Mouse (Mus musculus) embryo, embryonic 11.5 days (tissue): ENCODE results near the gene U2af2.
"Not testable (repeated sequence)": the region's sequence is repeated elsewhere in the genome, so short reads cannot be mapped to it uniquely, and the experiment has no call there.

ENCODE experiments used
- DNase-seq: peaks from one replicate; pipeline ENCODE4 v3.0.0-alpha.2; 2012; ENCODE audit warnings: low read depth, low spot score

The U2af2 gene

DNA sequence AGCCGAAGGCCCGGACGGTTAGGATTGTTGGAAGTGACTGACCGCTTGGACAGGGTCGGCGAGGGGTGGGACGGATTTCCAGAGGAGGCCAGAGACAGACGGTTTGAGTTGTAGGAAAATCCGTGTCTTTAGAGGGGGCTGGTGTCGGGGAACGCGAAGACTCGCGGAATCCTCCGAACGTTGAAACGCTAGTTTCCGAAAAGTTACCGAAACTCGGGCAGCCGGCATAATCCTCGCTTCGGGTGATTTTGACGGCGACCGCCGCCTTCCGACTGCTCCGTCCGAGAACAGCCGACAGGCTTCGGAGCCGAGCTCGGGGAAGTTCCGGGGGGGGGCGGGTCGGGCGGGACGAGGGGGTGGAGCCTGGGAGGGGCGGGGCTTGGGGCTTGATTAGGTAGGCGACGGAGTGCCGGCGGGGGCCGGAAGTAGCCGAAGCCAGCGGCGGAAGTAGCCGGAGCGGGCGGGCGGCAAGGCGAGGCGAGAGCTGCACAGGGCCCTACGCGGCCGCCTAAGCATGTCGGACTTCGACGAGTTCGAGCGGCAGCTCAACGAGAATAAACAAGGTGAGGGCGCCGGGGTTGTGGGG is at the start of gene U2af2:
Gene U2af2 (plus strand): TSS at position 370 of the 586 bp plus-strand sequence.
- peak; percentile 75 for DNase-seq

DNA sequence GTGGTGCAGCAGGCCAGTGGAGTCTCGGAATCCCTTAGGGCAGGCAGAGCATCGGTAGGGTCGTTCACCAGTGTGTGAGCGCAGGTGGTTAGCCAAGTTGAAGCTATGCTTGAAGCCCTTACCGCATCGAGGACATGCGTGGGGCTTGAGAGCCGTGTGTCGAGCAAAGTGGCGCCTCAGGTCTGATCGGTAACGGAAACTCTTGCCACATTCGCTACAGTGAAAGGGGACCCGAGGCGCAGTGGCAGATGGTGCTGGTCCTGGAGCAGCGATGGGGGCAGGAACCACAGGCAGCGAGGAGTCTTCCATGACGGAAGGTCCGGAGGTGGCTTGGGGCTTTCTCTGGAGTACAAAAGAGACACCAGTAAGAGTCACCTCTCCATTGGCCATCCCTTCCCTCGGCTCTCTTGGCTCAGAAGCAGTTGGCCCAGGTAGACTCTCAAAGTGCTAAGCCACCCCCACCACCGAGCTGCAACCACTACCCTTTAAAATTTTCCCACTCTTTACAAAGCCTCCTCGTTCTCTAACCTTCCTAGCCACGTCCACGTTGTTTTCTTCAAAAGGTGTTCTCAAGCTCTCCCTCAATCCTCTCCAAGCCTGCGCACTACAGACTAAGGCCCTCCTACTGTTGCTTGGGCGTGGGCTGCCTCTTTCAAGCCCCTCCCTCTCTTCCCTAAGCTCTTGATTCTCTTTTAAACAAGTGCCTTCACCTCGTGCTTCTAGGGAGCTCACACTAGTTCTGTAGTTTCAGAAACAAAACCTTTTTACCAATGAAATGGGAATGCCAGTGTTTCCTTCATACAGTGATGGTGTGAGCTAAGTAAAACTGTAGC is 49.0 kb upstream of the U2af2 start:
- no peak for DNase-seq

DNA sequence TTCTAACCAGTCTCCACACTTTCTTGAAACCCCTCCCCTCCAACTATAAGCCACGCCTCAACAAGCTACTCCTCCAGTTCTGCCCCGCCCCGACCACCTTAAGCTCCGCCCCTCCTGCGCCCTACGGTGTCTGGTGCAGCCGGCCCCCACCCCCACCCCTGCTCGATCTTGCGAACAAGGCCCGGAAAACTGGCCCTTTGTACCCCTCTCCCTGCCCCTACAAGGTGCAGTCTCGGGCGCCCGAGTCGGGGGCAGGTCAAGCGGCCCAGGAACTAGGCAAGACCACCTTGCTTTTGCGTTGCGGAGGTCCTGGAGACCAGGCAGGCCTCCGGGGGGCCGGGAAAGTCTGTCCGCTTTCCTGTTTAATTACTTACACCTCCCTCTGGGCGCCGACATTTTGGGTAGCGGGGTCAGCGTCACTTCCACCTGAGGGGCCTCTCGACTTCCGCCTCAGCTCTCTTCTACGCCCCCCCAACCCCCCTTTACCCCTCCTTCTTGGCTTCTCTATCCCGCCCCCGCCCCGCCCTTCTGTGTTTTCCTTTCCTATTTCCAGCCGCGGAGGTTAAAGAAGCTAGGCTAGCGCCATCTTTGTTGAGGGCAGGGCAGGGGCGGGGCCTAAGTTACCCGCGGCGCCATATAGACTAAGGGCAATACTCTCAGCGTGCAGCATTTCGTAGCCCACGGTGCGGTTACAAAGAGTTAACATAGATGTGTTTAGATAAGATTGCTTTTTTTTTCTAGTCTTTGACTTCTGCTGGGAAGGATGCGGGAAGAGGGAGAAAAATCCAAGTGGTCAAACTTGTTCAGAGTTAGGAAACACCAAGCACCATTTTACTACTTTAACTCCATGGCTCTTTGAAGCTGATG is 47.5 kb upstream of the U2af2 start, which contains the start of the genes Zfp524 and Fiz1:
Gene Zfp524 (plus strand): TSS at position 165 of the 867 bp plus-strand sequence.
Gene Fiz1 (minus strand): TSS at position 447 of the 867 bp plus-strand sequence.
- DNase-seq, result peak; percentile 98

DNA sequence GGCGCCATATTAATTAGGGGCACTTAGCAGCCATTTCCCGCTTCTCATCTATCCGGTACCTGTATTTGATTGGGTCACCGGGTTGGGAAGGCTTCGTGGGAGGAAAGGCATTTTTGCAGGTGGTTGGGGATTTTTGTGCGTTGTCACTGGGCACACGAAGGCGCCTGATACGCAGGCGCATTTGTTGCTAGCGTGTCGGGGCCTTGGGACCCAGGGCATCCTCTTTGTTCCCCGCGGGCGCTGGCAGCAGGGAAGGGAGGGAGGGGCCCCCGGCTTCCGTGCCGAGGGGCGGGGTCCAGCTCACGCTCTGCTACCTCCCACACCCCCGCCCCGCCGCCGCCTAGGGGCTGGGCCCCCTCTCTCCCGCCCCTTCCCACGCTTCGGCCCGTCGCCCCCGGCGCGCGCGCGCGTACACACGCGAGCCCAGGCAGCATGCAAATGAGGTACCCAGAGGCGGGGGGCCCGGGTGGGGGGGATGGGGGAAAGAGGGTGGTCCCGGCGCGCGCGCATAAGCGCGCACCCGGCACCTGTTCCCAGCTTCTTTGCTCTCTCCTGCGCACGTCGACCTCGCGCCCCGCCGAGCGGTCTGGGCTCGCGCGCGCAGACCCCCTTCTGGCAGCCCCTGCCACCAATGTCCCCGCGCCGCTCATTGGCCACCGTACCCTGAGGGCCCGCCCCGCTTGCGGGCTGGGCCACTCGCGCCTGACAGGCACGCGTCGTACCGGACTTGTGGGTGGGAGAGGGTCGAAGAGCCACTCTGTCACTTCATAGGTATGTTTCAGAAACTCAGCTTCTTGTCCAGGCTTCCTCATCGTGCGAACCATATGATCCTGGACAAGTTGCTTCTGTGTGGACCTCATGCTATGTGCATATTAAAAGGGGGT is 46.6 kb upstream of the U2af2 start, which contains the start of gene Gm44973:
Gene Gm44973 (plus strand): TSS at position 379 of the 884 bp plus-strand sequence.
- DNase-seq, result peak; percentile 94

DNA sequence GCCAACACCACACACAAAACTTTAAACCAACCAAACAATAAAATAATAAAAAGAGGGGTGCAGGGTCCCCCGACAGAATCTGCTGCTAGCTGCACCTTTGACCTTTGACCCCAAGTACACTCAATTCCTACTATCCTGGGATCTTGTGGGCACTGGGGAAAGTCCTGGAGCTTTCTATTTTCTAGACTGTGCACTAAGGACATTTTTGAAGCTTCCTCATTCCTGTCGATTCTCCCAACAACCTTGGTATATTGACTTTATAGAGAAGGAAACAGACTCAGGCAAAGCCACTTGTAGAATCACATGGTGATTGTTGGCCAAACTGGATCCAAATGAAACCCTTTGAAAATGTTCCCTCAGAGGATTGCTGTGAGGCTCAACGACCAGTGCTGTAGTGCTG is 45.9 kb upstream of the U2af2 start:
- DNase-seq, result no peak

DNA sequence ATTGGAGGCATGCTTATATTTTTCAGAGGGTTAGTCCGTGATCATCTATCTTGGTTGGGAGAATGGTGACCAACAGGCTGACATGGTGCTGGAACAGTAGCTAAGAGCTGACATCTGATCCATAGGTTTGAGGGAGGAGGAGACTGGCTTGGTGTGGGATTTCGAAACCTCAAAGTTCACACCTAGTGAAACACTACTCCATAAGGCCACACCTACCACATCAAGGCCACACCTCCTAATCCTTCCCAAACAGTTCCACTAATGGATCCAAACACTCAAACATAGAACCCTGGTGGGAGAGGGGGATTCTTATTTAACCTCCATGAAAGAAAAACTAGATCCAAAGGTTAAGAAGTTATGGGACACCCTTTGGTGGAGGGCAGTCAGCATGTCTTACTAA is 45.0 kb upstream of the U2af2 start:
- DNase-seq, result no peak

DNA sequence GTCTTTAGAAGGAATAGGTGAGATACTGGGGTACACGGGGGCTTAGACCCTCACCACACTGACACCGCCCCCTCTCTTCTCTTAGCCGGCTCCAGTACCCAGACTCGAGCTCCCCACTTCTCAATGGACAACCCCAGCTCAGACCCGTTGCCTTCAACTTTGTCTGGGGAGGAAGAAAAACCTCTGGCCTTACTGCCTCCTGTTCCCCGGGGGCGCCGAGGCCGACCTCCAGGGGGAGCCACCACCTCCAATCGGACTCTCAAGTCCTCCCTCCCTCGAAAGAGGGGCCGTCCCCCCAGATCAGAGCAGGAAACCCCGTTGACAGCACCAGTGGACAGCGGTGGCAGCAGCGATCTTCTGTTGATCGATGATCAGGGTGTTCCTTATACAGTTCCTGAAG is 44.6 kb upstream of the U2af2 start:
- no peak for DNase-seq

DNA sequence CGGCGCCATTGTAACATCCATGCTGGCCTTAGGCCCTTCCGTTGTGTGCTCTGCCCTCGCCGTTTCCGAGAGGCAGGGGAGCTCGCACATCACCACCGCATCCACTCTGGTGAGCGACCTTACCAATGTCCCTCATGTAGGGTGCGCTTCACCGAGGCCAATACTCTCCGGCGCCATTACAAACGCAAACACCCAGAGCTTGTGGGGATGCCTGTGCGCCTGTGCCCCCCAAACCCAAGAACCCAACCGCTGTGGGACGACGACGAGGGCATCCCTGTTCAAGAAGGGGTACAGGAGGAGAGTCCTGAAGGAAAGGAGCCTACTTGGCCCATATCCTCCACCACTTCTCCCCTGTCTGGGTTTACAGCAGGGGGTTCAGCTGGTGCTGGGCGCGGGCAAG is 44.0 kb upstream of the U2af2 start:
- no peak for DNase-seq

DNA sequence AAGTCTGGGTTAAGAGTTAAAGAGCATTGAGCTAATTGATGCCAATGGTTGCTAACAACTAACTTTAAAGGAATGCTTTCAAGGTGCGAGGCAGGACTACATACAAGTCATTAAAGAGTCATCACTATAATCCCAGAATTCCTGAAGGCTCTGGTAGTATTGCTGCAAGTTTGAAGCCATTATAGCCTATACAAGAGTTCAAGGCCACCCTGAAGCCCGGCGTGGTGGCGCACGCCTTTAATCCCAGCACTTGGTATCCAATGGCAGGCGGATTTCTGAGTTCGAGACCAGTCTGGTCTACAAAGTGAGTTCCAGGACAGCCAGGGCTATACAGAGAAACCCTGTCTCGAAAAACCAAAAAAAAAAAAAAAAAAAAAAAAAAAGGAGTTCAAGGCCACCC is 42.4 kb upstream of the U2af2 start:
- DNase-seq, result not testable (repeated sequence)

DNA sequence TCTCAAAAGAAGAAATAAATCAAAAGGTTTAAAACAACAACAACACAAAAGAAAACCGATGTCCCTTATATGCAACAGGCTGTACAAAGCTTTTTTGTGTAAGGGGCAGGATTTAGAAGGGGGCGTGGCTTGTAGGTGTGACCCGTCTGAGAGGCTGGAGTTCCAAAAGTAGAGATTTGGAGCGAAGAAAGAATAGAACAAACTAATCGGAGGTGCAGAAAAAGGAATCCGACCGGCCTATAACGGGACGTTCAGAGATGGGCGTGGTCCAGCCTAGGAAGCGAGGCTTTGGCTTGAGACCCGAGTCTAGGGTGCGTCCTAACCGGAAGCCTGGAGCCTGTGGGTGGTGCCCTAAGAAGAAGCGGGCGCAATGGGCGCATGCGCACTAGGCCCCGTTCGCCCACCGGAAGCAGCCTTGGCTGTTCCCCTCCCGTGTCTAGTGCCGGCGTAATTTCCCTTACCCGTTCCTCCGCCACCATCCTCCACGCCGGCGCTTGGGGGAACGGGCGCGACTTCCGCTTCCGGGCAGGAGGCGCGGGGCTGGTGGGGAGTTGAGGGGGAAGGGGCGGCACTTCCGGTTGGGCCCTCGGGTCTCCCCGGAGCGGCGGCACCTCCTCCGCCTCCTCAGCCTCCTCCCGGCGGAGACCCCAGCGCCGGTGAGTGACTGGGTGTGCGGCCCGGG is 41.8 kb upstream of the U2af2 start, which contains the start of the genes Zfp865 and Ccdc106:
Gene Zfp865 (plus strand): TSS at position 377 of the 682 bp plus-strand sequence.
Gene Ccdc106 (plus strand): TSS at position 554 of the 682 bp plus-strand sequence.
- DNase-seq, result peak; percentile 97

DNA sequence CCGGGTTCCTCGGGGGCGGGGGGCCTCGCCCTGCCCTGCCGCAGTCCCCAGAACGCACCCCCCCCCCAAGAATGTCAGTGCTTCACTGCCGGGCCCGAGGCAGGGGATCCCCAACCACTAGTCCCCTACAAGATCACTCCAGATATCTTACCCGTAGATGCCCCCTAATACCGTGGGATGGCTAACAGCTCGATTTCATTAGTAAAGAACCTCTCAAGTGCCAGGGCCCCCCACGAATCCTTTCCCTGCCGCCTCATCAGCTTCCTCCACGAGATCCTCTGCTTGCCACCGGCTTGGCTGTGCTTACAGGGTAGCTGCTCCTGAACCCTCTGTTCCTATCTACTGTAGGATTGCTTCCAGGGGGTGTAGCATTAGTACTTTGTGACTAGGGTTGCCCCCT is 41.3 kb upstream of the U2af2 start:
- peak; percentile 11 for DNase-seq

DNA sequence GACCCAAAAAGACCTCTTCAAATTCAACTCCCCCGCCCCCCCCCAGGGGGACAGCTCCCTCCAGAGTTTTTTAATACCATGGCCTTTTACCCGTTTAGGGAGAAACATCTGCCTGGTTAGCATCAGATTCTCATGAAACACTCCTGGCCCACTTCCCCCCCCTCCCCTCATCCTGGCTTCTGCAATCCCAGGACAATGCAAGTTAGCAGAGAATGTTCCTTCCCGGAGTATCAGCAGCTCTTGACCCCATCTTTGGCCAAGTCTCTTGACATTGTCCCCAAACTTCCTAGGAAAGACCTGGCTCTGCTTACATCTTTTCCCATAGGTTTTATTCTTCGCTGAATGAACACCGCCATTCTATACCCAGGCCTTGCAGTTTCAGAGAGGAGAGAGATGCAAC is 40.7 kb upstream of the U2af2 start:
- DNase-seq, result no peak

DNA sequence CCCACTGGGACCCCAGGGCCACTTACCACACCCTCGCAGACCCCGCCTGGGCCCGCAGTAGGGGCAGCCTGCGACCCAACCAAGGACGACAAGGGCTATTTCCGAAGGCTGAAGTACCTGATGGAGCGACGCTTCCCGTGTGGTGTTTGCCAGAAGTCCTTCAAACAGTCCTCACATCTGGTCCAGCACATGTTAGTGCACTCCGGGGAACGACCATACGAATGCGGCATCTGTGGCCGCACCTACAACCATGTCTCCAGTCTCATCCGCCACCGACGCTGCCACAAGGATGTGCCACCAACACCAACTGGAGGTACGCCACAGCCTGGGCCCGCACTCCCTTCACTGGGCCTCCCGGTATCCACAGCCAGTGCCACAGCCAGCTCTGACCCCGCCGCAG is 32.4 kb upstream of the U2af2 start:
- no peak for DNase-seq

DNA sequence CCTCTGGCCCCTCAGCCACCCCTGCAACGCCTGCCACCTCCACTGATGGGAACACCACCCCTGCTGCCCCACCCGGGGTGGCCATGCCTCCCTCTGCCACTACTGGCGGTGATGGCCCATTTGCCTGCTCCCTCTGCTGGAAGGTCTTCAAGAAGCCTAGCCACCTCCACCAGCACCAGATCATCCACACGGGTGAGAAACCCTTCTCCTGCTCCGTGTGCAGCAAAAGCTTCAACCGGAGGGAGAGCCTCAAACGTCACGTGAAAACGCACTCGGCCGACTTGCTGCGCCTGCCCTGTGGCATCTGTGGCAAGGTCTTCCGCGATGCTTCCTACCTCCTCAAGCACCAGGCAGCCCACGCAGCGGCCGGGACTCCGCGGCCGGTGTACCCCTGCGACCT is 32.0 kb upstream of the U2af2 start:
- no peak for DNase-seq

DNA sequence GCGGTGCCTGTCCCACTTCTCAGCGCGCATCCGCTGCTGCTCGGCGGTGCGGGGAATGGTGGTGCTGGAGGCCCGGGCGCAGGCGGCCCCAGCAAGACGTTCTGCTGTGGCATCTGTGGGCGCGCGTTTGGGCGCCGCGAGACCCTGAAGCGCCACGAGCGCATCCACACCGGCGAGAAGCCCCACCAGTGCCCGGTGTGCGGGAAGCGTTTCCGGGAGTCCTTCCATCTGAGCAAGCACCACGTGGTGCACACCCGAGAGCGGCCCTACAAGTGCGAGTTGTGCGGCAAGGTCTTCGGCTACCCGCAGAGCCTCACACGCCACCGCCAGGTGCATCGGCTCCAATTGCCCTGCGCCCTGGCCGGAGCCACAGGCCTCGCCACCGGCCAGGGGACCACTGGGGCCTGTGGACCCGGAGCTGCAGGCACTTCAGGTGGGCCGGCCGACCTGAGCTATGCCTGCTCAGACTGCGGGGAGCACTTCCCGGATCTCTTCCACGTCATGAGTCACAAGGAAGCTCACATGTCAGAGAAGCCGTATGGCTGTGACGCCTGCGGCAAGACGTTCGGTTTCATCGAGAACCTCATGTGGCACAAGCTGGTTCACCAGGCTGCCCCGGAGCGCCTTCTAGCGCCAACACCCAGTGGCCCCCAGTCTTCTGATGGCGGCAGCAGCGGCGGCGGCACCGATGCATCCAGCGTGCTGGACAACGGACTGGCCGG is 31.2 kb upstream of the U2af2 start:
- DNase-seq, result no peak

DNA sequence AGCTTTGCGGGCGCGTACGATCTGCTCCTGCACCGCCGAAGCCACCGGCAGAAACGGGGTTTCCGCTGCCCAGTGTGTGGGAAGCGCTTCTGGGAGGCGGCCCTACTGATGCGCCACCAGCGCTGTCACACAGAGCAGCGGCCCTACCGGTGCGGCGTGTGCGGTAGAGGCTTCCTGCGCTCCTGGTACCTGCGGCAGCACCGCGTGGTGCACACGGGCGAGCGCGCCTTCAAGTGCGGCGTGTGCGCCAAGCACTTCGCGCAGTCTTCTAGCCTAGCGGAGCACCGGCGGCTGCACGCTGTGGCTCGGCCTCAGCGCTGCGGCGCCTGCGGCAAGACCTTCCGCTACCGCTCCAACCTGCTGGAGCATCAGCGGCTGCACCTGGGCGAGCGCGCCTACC is 30.4 kb upstream of the U2af2 start:
- DNase-seq, result no peak

DNA sequence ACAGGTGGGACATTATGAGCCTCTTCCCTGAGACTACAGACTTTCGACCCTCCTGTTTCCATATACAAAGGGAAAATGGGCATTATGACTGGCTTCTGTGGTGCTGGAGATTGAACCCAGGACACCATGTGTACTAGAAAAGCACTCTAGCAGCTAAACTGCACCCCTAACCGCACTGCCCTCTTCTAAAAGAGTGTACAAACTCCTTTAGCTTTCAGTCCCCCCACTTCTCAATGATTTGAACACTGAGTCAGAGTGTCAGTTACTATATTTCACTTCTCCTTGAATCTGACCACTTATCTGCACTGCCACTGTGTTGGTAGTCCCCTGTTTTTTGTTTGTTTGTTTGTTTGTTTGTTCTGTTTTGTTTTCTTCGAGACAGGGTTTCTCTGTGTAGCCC is 28.1 kb upstream of the U2af2 start, which contains the start of gene 4632433K11Rik:
Gene 4632433K11Rik (plus strand): TSS at position 301 of the 400 bp plus-strand sequence.
- no peak for DNase-seq

DNA sequence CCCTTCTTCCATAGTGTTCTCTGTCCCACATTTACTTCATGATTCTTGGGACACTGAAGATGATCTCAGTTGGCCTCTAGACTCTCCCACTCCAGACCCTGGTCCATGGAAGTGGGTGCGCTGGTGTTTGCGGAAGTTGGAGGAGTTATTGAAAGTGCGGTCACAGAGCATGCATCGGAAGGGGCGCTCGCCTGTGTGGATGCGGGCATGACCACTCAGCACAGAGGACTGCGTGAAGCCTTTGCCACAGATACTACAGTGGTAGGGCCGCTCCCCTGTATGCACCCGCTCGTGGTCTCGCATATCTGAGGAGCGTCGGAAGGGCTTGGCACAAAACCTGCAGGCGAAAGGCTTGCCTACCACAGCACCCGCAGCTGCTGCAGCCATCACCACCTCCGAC is 26.3 kb upstream of the U2af2 start:
- DNase-seq, result no peak

DNA sequence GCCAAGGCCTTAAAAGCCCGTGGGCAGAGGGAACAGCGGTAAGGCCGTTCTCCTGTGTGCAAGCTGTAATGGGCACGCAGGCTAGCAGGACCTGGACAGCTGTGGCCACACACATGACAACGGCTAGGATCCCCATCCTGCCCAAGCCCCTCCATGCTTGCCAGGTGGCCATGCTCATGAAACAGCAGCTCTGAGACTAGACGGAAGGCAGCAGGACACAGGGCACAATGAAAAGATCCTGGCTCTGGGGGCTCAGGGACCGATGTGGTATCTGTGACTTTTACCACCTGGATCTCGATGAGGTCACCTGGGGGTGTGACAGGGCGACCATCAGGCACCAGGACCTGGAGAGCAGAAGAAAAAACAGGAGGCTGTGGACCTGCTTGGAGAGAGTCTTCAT is 25.8 kb upstream of the U2af2 start:
- DNase-seq, result no peak

DNA sequence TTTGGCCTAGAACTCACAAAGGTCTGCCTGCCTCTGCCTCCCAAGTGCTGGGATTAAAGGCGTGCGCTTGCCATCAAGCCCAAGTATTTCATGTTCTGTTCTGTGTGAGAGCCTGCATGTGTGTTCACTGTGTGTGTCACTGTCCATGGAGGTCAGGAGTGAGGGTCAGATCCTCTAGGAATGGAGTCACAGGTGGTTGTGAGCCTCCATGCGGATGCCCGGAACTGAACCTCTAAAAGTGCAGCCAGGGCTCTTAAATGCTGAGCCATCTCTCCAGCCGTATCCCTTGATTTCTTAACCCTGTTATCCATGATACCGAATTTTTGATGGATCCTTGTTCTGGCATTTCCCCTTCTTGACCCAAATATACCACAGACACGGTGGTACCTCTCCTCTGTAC is 24.9 kb upstream of the U2af2 start:
- no peak for DNase-seq
